Mouse (Mus musculus) frontal cortex, postnatal 14 days (tissue): ENCODE measurements around the gene Serinc5.
A peak's percentile ranks its signal among the peaks of the same experiment; 100 is the strongest.
"Not testable (repeated sequence)": the region's sequence is repeated elsewhere in the genome, so short reads cannot be mapped to it uniquely, and the experiment has no call there.

Experiments used
- DNase-seq, 2 experiments: peaks; one replicate each; pipeline ENCODE4 v3.0.0; 2022; ENCODE audit warnings: low spot score in 2 of 2

The Serinc5 gene

DNA sequence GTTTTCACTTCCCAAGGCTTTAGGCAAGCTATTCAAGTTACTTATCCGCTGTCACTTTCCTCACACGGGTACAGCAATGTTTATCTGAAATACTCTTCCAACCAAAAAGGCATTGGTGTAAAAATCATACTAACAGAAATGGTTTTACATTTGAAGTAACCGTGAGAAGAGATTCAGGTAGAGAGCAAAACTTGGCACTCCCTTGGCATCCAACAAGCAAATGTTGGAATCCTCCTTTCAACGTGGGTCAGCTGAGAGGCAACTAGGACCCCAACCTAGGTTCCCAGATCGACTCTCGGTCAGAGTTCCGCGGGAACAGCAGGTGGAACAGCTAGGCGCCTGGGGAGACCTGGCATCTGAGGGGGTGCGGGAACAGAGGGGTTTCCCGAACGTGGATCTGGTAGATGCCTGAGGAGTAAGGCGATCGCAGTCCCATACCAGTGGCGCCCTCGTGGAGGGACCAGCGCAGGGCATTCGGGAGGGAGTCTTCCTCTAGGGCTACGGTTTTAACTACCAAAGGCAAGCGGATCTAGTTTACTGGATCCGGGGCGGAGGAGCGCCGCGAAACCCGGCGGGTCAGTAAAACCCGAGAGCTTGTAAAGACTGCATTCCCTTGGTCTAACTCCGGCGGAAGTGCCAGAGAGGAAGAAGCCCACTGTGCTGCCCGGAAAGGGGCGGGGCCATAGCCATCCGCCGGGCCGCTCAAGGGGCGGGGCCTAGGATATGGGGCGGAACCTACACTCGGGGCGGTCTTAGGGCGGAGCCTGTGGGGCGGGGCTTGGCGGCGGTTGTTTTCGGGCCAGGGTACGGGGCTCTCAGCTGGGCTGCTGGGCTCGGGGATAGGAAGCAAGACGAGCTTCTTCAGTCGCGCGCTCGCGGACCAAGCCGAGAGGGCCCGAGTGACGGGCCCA, at the start of gene Serinc5:
Serinc5 (plus strand) TSS at position 781 of the 911 bp plus-strand sequence.
- peak; percentile 93 to 97 for DNase-seq

DNA sequence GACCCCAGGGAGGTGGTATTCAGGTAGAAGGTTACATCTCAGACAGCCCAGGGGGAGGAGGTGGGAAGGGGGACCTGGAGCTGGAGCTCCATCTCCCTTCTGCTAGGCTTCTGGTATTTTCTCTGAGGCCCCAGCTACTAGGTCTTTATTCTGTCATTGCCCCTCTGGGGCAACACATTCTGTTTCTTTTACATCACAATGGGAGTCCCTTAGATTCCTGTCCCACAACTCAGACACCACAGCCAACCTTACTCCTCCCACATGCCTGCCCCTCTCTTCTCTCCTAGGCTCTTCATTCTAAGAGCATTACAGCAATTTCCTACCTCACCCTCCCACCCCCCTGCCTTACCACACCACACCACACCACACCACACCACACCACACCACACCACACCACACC, 34.8 kb upstream of the Serinc5 start, which contains the start of gene Spz1:
Spz1 (minus strand) TSS at position 101 of the 400 bp plus-strand sequence.
- DNase-seq, result no peak

DNA sequence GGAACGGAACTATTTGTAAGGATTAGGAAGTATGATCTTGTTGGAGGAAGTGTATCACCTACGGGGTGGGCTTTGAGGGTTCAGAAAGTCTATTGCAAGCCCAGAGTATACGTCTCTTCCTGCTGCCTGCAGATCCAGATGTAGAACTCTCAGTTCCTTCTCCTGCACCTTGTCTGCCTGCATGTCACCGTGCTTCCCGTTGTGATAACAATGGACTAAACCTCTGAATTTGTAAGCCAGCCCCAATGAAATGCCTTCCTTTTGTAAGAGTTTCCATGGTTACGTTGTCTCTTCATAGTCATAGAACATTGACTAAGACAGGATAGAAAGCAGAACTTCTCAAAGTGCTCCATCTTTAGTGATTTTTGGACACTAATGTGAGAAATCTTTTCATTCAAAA, 34.2 kb upstream of the Serinc5 start:
- no peak for DNase-seq

DNA sequence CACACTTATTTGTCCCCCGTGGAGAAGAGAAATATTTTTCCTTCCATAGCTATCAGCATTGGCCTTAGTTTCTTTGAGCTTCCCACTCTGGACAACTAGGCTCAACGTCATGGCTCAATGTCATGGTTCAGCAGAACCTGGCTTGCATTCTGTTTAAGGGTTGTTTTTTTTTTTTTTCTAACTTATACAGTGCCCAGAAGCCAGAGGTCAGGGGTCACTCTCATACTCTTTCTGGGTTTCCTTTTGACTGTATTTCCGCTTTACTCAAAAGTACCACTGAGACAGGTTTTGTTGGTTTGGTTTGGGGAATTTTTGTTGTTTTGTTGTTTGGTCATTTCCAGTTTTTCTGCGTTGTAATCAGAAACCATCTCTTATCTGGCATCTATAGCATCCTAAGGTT, 32.7 kb upstream of the Serinc5 start:
- no peak for DNase-seq

DNA sequence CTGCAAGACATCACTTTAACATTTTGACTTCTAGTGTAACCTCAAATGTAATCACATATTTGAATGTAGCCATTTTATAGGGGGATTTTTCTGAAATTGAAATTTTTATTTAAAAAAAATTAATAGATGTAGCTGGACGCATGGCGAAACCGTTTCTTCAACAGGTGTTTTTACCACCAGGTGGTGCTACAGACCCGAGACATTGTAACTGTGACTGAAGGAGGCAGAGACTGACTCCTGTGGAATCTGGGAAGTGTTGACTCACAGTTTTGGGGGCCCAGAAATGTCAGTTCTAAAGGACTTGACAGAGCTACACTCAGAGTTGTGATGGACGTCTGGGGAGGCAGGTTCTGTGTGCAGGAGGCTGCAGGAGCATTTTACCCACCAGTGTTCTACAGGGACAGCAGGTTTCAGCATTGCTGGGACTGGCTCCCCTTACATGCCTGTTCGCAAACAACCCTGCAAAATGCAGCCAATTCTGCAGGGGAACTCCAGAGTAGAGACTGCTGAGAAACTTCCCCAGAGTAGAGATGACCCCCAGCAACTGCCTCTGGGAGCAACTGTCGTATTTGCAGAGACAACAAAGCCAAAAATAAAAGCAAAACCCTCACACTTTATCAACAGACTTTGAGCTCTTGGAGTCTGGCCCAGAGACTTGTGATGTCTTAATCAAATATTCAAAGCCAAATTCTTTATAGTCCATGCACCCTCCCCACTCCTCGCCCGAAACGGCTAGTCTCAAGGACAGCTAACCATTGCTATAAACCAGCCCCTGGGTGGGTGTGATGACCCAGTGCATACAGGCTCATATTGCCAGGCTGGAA, 30.5 kb upstream of the Serinc5 start:
- DNase-seq, result peak in 1 of 2 experiments; percentile 52

DNA sequence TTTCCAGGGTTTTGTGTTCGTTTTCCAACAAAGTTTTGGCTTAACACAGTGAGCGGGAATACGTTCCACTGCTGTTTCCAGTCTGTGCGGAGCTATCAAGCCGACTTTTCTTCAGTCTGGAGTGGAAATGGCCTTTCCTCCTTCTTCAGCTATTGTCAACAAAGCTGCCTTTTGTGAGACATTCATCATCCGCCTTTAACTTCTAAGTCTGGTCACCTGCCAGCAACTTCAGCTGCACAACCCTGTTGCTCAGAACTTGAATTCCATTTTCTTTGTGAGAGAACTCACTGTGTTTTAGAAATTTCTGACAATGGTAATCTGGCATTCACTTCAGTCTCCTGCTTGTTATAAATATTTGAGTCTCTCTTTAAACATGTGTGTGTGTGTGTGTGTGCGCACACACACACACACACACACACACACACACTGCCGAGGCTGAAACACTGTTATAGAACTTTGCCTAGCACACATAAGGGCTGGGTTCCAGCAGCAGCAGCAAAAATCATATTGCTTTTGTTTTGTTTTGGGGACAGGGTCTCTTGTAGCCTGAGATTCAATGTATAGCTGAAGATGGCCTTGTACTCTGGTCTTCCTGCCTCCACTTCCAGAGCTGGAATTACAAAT, 26.7 kb upstream of the Serinc5 start:
- no peak for DNase-seq

DNA sequence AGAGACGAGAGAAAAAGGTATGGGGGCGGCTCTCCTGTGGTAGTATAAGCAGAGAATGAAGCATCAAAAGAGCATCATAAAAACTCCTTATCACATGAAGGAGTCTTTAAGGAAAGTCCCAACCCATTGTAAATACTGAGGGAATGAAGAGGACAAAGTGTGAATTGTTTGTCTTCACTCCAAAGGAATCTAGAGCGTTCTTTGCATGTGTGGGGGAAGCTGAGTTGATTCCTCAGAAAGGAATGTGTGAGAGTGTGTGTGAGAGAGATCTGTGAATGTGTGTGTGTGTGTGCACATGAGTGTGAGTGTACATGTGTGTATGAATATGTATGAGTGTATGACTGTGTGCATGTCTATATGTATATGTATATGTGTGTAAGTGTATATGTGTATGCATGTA, 22.2 kb upstream of the Serinc5 start:
- no peak for DNase-seq

DNA sequence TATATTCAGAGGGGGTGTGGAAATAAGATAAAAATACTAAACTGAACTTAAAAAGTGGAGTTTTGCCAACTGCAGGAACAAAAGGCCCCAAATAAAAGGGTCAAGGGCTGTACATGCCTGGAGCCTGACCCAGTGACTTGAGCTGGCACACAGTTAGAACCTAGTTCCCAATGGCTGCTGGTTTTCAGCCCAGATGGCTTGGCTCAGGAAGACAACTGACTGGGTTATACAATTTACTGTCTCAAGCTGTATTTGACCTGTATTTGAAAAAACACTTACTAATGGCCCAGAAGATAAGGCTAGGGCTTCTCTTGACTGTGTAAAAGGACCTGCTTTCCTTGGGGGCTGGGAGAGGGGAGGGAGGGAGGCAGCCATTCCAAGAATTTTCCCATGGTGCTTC, 21.6 kb upstream of the Serinc5 start:
- no peak for DNase-seq

DNA sequence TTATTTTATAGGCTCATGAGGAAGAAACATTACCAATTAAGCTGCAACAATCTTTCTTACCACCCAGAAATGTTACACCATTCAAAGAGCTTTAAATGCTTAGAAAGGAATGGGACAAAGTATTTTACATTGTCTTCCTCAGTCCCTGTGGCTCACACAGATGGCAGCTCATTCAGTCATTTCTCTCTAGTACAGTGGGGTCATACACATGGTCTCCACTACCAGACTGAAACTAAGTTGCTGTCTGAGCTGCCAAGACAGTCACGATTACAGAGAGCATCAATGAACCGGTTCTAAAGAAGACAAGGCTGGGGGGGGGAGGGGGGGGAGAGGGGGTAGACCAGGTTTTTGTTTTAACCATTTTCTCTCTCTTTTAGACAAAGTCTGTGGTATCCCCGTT, 19.7 kb upstream of the Serinc5 start:
- DNase-seq, result no peak

DNA sequence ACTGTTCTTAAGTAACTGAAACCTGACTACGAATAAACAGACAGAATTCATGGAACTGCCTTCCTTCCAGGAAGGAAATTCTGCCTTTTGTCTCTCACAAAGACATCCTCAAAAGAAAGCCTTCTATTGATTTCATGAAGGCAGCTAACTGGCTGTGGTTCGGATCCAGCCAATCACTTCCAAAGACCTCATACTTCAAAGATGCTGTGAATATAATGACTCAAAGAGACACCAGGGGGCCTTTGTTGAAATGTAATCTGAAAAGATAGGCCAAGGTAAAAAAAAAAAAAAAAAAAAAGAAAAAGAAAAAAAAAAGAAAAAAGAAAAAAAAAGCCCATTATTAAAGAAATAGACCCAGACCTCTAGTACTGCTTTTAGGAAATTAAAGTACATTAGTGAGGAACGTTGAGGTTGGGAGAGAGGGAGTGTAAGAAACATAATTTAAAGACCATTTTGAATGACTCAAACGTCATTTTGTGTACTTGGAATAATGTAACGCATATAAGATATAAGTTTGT, 18.6 kb upstream of the Serinc5 start:
- DNase-seq, result no peak

DNA sequence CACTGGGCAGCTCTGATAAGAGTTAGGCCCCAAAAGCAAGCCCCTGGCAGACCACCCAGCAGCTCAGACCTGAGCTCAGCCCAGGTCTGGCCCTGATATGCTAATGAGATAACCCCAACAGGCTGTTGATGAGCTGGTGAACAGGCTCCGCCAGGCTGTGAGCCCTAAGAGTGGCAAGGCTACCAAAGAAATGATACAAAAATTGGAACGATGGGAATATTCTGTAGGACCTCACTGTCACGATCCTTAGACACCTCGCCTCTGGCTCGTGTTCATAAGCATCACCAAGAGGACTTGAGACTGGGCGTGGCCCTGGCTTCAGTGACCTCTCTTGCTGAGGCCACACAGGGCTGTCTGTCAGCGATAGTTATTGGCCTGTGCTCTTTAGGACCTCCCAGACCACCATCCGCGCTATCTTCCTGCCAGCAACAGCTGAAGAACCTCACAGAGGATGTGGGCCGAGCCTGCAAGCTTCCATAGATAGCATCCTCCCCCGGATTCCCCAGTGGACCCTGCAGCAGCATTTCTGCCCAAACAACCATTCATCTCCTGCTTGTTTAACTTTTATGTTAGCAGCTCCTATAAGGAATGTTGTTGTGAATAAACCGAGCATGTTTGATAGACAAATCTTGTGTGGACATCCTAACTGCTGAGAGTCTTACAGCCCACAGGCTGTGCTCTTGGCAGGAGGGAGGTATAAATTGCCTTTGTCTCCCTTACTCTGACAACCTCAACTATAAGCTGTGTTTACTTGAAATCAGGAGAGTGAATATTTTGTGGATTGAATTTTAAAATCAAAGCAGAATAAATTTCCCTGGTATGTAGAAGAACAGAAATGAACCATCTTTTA, 17.9 kb upstream of the Serinc5 start:
- no peak for DNase-seq

DNA sequence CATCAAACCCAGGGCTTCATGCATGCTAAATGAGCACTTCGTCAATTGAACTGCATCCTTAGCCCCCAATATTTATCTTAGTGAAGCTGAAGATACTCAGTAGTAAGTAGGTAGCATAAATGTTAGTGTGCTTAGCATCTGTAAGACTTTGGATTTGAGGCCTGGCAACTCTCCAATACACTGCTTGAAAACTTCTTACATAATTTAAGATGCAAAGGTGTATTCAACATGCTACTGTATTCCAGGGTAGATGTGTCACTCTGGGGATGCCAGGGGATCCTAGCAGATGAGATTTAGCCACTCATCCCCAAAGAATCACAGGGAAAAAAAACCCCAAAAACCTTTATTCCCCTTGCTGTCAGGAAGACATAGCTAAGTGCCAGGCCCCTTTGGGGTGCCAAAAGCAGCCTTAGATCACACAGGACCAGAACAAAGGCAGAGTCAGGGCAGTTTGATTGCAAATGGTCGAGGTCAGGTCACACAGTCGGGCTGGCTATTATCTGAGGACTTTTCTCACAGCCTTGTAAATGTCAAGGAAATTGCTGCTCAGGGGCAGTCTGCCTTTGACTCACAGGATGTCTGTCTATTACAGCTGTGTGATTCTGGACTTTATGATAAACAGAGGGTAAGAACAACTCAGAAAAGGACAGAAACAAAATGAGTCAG, 17.0 kb upstream of the Serinc5 start:
- DNase-seq, result no peak

DNA sequence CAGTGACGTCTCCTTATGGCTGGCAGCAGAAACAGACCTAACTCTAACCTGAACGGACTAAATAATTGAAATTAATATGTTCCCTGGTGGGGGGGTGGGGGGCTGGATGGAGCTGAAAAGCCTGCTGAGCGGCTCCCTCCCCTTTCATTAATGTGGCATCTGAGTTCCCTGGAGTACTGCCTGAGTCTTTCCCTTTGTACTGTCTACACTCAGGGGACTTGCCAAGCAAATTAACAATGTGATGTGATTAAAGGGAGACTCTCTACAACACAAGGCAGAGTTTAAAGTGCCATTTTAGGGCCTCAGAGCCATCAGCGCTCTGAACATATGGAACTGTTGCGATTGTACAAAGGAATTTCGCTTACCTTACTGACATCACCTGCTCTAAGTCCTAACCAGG, 16.4 kb upstream of the Serinc5 start:
- no peak for DNase-seq

DNA sequence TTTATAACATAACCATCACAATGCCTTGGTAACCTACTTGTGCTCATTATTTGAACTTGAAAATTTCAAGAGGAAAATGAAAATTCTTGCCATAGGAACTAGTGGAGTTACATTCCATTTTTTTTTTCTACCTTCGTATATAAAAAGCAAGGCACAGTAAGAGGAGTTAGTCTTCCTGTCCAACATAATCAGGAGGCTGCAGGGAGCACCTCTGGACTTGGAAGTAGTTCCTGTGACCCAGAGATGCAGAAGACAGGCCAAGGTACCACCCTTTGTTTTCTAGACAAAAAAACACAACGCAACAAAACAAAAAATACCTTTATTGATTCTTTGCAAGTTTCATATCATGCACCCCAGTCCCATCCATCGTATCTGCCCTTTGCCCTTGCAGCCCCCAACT, 16.0 kb upstream of the Serinc5 start:
- DNase-seq, result no peak

DNA sequence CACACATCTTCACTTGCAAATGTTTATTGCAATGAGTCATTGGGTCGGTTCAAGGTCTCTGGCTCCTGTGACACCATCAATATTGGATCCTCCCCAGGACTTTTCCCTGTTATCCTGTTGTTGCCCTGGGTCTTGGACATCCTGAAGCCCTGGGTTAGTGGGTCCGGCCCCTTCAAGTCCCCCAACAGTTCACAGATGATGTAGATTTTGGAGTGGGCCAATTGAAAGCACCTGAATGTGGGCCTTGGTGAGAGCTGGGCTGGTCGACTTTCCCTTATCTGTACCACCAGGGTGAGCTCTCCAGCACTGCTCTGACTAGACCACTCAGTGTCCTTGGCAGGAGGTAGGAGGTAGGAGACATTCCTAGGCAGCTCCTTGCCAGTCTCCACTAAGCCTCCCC, 15.5 kb upstream of the Serinc5 start:
- DNase-seq, result no peak

DNA sequence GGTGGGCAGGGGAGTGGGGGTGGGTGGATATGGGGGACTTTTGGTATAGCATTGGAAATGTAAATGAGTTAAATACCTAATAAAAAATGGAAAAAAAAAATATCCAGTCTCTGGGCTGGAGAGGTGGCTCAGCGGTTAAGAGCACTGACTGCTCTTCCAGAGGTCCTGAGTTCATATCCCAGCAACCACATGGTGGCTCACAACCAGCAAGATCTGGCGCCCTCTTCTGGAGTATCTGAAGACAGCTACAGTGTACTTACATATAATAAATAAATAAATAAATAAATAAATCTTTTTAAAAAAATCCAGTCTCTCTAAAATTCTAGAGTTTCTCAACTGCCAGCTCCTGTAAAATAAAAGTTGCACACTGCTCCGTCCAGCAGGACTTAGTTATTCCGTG, 5.6 kb upstream of the Serinc5 start:
- not testable (repeated sequence) for DNase-seq

DNA sequence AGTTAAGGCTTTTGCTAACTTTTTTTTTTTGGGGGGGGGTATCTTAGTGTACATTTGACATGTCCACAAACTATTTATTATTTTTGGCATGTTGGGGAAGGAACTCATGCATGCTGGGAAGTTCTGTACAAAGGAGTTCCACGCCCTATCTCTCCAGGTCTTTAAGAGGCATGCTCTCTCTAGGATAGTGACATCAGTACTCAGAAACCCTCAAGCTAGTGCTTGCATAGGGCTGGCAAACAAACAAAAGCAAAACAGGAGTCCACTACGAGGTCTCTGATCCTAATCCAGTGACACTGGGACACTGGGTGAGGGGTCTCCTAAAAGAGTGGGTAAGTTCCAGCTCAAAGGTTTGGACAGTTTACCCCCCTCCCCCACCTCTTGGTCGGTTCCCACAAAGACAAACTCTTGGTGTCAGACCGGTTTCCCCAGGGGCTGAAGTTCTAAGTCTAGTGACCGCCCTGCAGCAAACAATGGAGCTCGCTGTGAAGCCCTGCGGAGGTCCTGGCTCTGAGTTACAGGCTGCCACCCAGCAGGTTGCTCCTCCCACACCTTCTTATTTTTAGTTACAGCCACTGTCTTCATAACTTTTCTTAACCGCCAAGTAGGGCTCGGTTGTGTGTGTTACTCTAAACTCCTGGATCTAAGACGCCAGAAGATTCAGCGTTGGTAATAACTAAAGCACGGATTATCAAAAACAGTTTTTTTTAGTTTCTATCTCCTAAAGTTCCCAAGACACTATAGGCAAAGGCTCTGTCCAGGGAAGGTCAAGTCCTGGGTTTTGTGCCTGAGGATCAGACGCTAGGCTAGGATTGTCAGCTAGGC, 1.2 kb upstream of the Serinc5 start:
- no peak for DNase-seq

DNA sequence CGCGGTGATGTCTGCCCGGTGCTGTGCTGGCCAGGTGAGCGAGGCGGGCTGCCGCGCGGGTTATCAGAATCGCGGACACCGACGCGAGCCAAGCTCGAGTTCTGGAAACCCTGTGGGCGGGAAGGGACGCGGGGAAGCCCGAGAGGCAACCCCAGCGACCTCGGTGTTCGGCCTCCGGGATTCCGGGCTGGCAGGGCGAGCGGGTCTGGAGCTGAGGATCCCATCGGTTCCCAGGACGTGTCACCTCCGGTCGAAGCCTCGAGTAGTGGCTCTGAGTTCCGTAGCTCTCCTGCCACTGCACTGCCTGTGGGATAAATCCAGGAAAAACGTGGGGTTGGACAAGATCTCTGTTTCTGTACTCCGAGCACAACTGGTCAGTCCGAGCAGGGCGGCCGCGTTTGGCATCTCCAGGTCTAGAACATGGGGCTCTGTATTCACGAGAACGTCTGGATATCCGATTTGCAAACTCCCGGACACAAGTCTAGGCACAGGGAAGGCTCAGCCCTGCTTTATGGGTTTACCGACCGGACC, 428 bp downstream of the Serinc5 start:
- DNase-seq, result peak in 1 of 2 experiments; percentile 25

DNA sequence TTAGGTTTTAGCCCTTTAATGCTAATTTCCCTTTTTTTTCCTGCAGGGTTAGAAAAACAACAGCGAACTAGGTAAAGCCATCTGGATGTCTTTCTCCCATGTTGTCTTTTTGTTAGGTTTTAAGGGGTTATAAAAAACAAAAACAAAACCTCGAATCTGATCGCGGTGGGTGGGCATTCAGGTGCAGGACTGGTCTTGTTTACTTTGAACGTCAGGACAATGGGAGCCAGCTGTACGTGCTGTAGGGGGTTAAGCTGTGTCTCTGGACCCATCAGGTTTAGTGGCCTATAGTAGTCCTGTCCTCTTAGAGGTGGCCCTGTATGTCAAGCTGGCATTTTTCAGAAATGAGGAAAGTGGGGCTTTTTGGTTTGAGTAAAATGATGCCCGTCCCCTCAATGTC, 1.0 kb downstream of the Serinc5 start:
- no peak for DNase-seq
